Mouse (Mus musculus) left cerebral cortex, adult 8-10 months (tissue): ENCODE measurements around the gene Arap1. TPM values are rescaled to one million over a fixed set of nuclear protein-coding genes. Genes with fewer than 3 reads are reported as not detected.

ENCODE experiments used
- total RNA-seq, 4 experiments: library from RNA; stranded (reverse); gene quantifications; 2 replicates each; pipeline ENCODE4 v1.2.4; 2022

Arap1 gene
- total RNA-seq, 4 experiments from 2014 or later, result 19.6 to 32.5 (median 25.3) TPM

Other genes with a start within 250 kb of the Arap1 start
- gene Atg16l2, start 45.8 kb upstream of the Arap1 start, total RNA-seq, result 10 to 100 TPM; 46.0 to 66.1 (median 57.3) TPM
- gene Stard10, start 31.0 kb upstream of the Arap1 start, total RNA-seq, result 10 to 100 TPM; 90.3 to 98.6 (median 92.0) TPM
- 1 to 10 TPM in 2 of 4 experiments, not detected in 2; 1.2 to 1.6 TPM for gene Gm45837, start 62.8 kb downstream of the Arap1 start, total RNA-seq
- 100 to 1,000 TPM; 370 to 394 (median 377) TPM for gene Pde2a, start 73.6 kb downstream of the Arap1 start, total RNA-seq
- gene Art2b, start 237.5 kb downstream of the Arap1 start, total RNA-seq, result not detected